Mouse (Mus musculus) natural killer cell, adult 2 months (primary cell): ENCODE measurements around the gene Bcl11b.

Experiments
- DNase-seq, 2 experiments: peaks; one replicate each; pipeline ENCODE4 v3.0.0; 2022; ENCODE audit warnings: low spot score in 2 of 2

Gene Bcl11b

GRCm38 (mm10) chr12:107971081-107971780 is 32.2 kb downstream of the Bcl11b start:
- no peak for DNase-seq

- no peak for DNase-seq
Measured at GRCm38 (mm10) chr12:107970637-107971036, 32.8 kb downstream of the Bcl11b start.

GRCm38 (mm10) chr12:107969841-107970371 is 33.5 kb downstream of the Bcl11b start:
- DNase-seq = no peak

- no peak for DNase-seq
Measured at GRCm38 (mm10) chr12:107969126-107969525, 34.3 kb downstream of the Bcl11b start.

GRCm38 (mm10) chr12:107968331-107968730 is 35.1 kb downstream of the Bcl11b start:
- no peak for DNase-seq

GRCm38 (mm10) chr12:107967026-107967425 is 36.4 kb downstream of the Bcl11b start:
- DNase-seq = no peak

GRCm38 (mm10) chr12:107965103-107965502 is 38.3 kb downstream of the Bcl11b start:
- no peak for DNase-seq

- DNase-seq = no peak
Measured at GRCm38 (mm10) chr12:107964396-107965085, 38.9 kb downstream of the Bcl11b start.

GRCm38 (mm10) chr12:107962852-107963251 is 40.5 kb downstream of the Bcl11b start:
- DNase-seq = no peak

GRCm38 (mm10) chr12:107961843-107962242 is 41.6 kb downstream of the Bcl11b start:
- DNase-seq = no peak

GRCm38 (mm10) chr12:107960789-107961491 is 42.5 kb downstream of the Bcl11b start:
- DNase-seq = no peak

GRCm38 (mm10) chr12:107960365-107960764 is 43.0 kb downstream of the Bcl11b start:
- no peak for DNase-seq

- DNase-seq = no peak
Measured at GRCm38 (mm10) chr12:107959872-107960271, 43.5 kb downstream of the Bcl11b start.

- no peak for DNase-seq
Measured at GRCm38 (mm10) chr12:107953044-107953684, 50.2 kb downstream of the Bcl11b start.

- no peak for DNase-seq
Measured at GRCm38 (mm10) chr12:107952318-107952724, 51.1 kb downstream of the Bcl11b start.

- no peak for DNase-seq
Measured at GRCm38 (mm10) chr12:107950667-107951179, 52.7 kb downstream of the Bcl11b start.

GRCm38 (mm10) chr12:107949416-107949815 is 54.0 kb downstream of the Bcl11b start:
- DNase-seq = no peak

- DNase-seq = no peak
Measured at GRCm38 (mm10) chr12:107942100-107942499, 61.3 kb downstream of the Bcl11b start.

GRCm38 (mm10) chr12:107940774-107941173 is 62.6 kb downstream of the Bcl11b start:
- no peak for DNase-seq

- no peak for DNase-seq
Measured at GRCm38 (mm10) chr12:107939177-107939576, 64.2 kb downstream of the Bcl11b start.

- no peak for DNase-seq
Measured at GRCm38 (mm10) chr12:107936972-107937371, 66.4 kb downstream of the Bcl11b start.

- DNase-seq = no peak
Measured at GRCm38 (mm10) chr12:107936406-107936805, 67.0 kb downstream of the Bcl11b start.
